Mouse (Mus musculus): ENCODE measurements at regions not wholly inside any gene's neighbourhood (a gene's known extent, or its start where the extent isn't known, plus 50 kb on each side); places are given as distances from the start of the nearest gene placed in this dataset.
A peak's percentile ranks its signal among the peaks of the same experiment; 100 is the strongest.

DNA sequence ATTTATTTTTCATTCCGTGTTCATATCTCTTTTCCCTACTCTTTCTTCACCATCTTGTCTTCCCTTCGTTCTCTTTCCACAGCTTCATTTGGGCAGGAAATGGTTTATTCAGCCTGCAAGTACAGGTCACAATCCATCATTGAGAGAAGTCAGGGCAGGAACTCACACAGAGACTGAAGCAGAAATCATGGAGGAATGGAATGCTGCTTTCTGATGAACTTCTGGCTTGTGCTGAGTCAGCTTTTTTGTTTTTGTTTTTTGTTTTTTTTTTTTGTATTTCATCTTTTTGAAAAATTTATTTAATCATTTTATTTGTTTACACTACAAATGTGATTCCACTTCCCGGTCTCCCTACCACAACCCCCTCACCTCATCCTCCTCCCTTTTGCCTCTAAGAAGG, 51.2 kb upstream of the Suclg2 start:
- H3K4me3 ChIP-seq, result no peak overlapping the region
- 83% methylated on average over 3 of the region's 3 CpGs for WGBS
- H3K27me3 ChIP-seq, result no peaks in the 10 kb centered on the region
- H3K4me2 ChIP-seq, result no peak overlapping the region
- H3K9ac ChIP-seq, result no peak overlapping the region
- H3K27ac ChIP-seq (replicated peaks), result no peak overlapping the region
- ATAC-seq (ENCODE audit: low FRiP score, low read depth), result no peak
- H3K9me3 ChIP-seq, result no peaks in the 10 kb centered on the region
- H3K36me3 ChIP-seq, result no peaks in the 10 kb centered on the region
- no peaks in the 10 kb centered on the region for H3K4me1 ChIP-seq (replicated peaks)

DNA sequence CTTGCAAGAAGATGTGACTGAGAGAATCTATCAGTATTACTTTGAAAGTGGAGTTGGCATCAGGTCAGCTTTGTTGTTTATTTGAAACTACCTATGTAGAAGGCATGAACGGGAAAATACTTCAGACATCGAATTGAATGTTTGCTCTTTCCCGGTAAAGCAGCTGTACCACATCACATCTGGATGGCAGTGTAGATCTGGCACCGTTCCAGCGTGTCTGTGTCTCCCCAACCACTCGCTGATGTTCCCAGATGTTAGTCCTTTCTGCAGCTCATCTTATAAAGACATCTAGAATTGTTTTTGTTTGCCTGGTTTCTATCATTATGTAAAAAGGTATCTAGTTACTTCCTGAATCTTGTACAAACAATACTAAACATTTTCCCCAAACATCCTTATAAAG, 83.1 kb upstream of the Suclg2 start:
- Histone ChIP-seq H3K4me1 (replicated peaks) (no peaks in the 10 kb centered on the region), H3K27ac (replicated peaks) (no peak overlapping the region), H3K4me2 (no peak overlapping the region), H3K27me3 (no peaks in the 10 kb centered on the region), H3K9ac (no peak overlapping the region), H3K36me3 (no peaks in the 10 kb centered on the region), H3K9me3 (no peaks in the 10 kb centered on the region), H3K4me3 (no peak overlapping the region)
- 80% methylated on average over 6 of the region's 6 CpGs for WGBS
- ATAC-seq (ENCODE audit: low FRiP score, low read depth), result no peak

DNA sequence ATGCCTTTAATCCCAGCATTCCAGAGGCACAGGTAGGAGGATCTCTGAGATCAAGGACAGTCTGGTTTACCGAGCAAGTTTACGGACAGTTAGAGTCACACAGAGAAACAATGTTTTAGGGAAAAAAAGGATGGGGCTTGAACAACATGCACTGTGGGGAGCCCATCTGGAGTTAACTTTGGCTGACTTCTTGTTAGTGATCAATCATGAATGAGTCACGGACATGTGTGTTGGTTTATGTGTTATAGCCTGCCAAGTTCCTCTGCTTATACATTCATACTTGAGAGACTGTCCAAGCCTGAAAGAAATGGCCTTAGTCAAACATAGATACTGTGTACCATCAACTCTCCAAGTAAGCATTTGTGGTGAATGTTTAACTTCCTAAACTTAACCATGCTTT, 122.9 kb upstream of the Suclg2 start:
- H3K4me1 ChIP-seq (replicated peaks), result no peaks in the 10 kb centered on the region
- H3K36me3 ChIP-seq, result no peaks in the 10 kb centered on the region
- H3K27me3 ChIP-seq, result no peaks in the 10 kb centered on the region
- no peak overlapping the region for H3K4me3 ChIP-seq
- no peak overlapping the region for H3K27ac ChIP-seq (replicated peaks)
- no peaks in the 10 kb centered on the region for H3K9me3 ChIP-seq
- H3K9ac ChIP-seq, result no peak overlapping the region
- H3K4me2 ChIP-seq, result no peak overlapping the region
- 72% methylated on average over 3 of the region's 3 CpGs for WGBS
- no peak for ATAC-seq (ENCODE audit: low FRiP score, low read depth)

DNA sequence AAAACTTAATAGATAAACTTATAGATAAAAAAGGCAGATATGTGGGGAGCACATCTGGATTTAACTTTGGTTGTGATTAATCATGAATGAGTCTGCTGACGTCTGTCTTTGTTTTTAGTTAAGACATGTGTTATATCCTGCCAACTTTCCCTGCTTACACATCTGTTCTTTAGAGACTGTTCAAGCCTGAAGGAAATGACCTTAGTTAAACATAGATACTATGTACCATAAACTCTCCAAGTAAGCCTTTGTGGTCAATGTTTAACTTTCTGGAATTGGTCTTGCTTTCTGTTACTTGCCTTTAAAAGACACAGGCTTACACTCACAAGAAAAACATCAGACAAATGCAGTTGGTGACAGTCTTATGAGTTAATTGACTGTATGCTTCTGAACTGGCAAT, 127.9 kb upstream of the Suclg2 start:
- Histone ChIP-seq H3K9ac (no peak overlapping the region), H3K4me1 (replicated peaks) (no peaks in the 10 kb centered on the region), H3K4me3 (no peak overlapping the region), H3K27ac (replicated peaks) (no peak overlapping the region), H3K27me3 (no peaks in the 10 kb centered on the region), H3K9me3 (no peaks in the 10 kb centered on the region), H3K4me2 (no peak overlapping the region), H3K36me3 (no peaks in the 10 kb centered on the region)
- WGBS, result 78% methylated on average over 1 of the region's 1 CpGs
- ATAC-seq (ENCODE audit: low FRiP score, low read depth), result no peak

DNA sequence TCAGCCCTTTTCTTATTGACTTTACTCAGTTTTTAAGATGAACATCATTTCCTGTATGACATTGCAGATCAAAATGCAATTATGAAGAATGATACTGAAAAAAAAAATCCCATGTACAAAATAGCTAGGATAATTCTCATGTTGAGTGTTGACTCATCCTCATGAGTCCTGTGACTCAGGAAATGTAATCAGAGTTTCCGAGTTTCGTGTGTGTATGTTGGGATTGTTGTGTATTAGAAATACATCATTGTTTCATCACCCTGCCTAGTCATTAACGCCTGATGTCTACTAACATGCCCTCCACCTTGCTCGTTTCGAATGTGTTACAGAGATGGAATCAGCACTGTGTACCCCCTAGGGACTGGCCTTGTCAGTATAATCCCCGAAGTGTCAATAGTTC, 156.9 kb upstream of the Suclg2 start:
- no peaks in the 10 kb centered on the region for H3K36me3 ChIP-seq
- ATAC-seq (ENCODE audit: low FRiP score, low read depth), result no peak
- no peaks in the 10 kb centered on the region for H3K4me1 ChIP-seq (replicated peaks)
- 80% methylated on average over 6 of the region's 6 CpGs for WGBS
- no peak overlapping the region for H3K9ac ChIP-seq
- no peaks in the 10 kb centered on the region for H3K9me3 ChIP-seq
- no peak overlapping the region for H3K27ac ChIP-seq (replicated peaks)
- H3K4me2 ChIP-seq, result no peak overlapping the region
- H3K4me3 ChIP-seq, result no peak overlapping the region
- H3K27me3 ChIP-seq, result no peaks in the 10 kb centered on the region

DNA sequence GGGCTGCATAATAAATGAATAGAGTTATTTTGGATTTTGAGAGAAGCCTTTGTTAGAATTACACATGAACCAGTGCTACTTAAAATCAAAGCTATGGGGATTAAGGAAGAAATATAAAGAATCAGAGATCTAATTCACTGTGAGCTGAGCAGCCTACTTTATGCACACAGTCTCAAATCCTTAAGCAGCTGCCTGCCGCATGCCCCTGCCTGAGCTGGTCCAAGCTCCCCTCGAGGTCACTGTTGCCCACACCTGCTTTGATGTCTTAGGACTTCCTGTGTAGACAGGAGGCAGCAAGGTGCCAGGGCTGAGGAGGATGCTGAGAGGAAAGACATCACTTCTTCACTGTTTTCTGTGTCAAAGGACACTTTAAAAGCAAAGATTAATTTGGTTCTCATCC, 157.7 kb upstream of the Suclg2 start:
- H3K4me2 ChIP-seq, result no peak overlapping the region
- no peaks in the 10 kb centered on the region for H3K9me3 ChIP-seq
- no peak overlapping the region for H3K4me3 ChIP-seq
- no peak for ATAC-seq (ENCODE audit: low FRiP score, low read depth)
- no peak overlapping the region for H3K27ac ChIP-seq (replicated peaks)
- H3K9ac ChIP-seq, result no peak overlapping the region
- 62% methylated on average over 2 of the region's 2 CpGs for WGBS
- no peaks in the 10 kb centered on the region for H3K36me3 ChIP-seq
- no peaks in the 10 kb centered on the region for H3K4me1 ChIP-seq (replicated peaks)
- no peaks in the 10 kb centered on the region for H3K27me3 ChIP-seq

DNA sequence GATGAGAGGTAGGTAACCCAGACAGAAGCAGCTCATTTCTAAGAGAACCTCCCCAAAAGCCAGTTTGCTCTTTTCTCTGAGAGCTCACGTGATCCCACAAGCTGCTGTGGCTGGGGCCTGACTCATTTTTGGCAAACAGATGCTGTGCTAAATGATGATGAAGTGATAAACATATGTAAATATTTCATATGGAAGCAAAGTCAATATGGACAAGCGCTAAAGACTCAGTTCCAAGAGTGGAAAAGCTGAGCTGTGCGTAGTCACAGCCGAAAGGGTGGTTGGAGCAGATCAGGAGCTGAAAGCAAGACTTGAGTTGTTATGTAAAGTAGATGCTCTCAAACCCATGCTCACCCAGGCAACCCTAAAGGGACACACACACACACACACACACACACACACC, 168.0 kb upstream of the Suclg2 start:
- no peak for ATAC-seq (ENCODE audit: low FRiP score, low read depth)
- 86% methylated on average over 4 of the region's 4 CpGs for WGBS
- H3K9me3 ChIP-seq, result no peaks in the 10 kb centered on the region
- no peak overlapping the region for H3K4me2 ChIP-seq
- no peak overlapping the region for H3K27ac ChIP-seq (replicated peaks)
- no peaks in the 10 kb centered on the region for H3K4me1 ChIP-seq (replicated peaks)
- H3K4me3 ChIP-seq, result no peak overlapping the region
- H3K36me3 ChIP-seq, result no peaks in the 10 kb centered on the region
- H3K9ac ChIP-seq, result no peak overlapping the region
- no peaks in the 10 kb centered on the region for H3K27me3 ChIP-seq

DNA sequence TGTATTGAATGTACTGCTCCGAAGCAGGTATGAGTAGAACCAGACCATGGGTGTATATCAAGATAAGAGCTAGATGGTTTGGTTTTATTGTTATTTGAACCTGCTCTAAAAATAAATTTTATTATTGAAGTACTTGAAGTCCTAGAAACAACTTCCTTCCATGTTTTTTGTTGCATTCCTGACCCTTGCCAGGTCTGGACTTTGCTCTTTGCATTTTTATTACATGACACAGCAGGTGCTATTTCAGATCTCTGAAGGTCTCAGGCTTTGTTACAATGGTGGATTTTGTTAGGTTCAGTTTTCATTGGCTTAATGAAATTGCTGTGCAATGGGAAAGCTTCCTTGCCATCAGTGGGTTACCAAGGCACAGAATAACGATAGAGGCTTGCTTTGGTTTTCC, 184.0 kb upstream of the Suclg2 start:
- 86% methylated on average over 2 of the region's 2 CpGs for WGBS
- H3K27ac ChIP-seq (replicated peaks), result no peak overlapping the region
- H3K9me3 ChIP-seq, result no peaks in the 10 kb centered on the region
- no peak overlapping the region for H3K4me2 ChIP-seq
- no peaks in the 10 kb centered on the region for H3K27me3 ChIP-seq
- H3K36me3 ChIP-seq, result no peaks in the 10 kb centered on the region
- ATAC-seq (ENCODE audit: low FRiP score, low read depth), result no peak
- no peak overlapping the region for H3K9ac ChIP-seq
- no peak overlapping the region for H3K4me3 ChIP-seq
- H3K4me1 ChIP-seq (replicated peaks), result peaks cover 9% of the 10 kb centered on the region

DNA sequence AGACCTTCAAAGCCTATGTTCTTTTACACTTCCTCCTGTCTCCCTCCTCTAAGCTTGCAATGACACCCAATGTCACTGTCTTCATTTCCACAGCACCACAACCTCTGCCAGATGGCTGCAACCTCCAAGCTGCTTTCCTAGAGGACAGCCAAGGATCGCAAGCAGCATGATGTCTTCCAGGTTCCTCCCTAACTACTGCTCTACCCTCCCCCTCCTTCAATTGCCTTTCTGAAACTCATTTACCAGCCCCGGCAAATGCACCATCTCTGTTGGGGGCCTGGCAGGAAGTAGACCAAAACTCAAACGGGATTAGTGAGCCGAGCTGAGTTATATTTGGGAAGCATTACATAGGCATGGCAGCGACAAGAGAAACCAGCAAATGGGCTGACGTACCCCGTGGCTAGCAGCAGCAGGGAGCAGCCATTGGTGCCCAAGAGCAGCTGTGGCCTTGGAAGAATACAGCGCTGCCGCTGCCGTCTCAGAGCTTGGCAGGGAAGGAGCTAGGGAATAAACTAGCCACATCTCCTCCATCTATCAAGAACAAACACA, 185.6 kb upstream of the Suclg2 start:
- Histone ChIP-seq H3K4me3 (no peak overlapping the region), H3K4me2 (0 out of 2 replicates have a peak overlapping the region, but pooled peaks have one; percentile 10), H3K9ac (no peak overlapping the region), H3K27ac (replicated peaks) (no peak overlapping the region), H3K9me3 (no peaks in the 10 kb centered on the region), H3K4me1 (replicated peaks) (peaks cover 9% of the 10 kb centered on the region), H3K27me3 (no peaks in the 10 kb centered on the region), H3K36me3 (no peaks in the 10 kb centered on the region)
- WGBS, result 34% methylated on average over 10 of the region's 10 CpGs
- no peak for ATAC-seq (ENCODE audit: low FRiP score, low read depth)

DNA sequence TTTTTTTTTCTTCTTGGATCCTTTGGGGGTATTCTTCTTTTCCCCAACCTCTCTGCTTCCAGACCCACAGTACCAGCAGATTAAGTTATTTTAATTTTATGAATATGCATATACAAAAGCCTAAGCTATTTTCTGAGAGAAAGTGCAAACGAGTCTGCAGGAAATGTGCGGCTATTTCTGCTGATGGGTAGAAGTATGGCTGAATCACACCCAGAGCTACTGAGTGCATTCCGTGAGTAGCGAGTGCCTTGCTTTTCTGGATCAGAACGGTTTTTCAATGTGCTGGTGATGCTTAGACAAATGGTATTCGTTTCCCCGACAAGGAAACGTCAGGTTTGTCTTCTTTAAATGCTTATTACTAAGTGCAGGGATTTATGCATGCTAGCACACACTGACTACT, 186.5 kb upstream of the Suclg2 start:
- peaks cover 9% of the 10 kb centered on the region for H3K4me1 ChIP-seq (replicated peaks)
- no peaks in the 10 kb centered on the region for H3K27me3 ChIP-seq
- no peaks in the 10 kb centered on the region for H3K36me3 ChIP-seq
- H3K4me3 ChIP-seq, result no peak overlapping the region
- ATAC-seq (ENCODE audit: low FRiP score, low read depth), result no peak
- no peaks in the 10 kb centered on the region for H3K9me3 ChIP-seq
- H3K9ac ChIP-seq, result no peak overlapping the region
- 84% methylated on average over 8 of the region's 8 CpGs for WGBS
- H3K27ac ChIP-seq (replicated peaks), result no peak overlapping the region
- no peak overlapping the region for H3K4me2 ChIP-seq

DNA sequence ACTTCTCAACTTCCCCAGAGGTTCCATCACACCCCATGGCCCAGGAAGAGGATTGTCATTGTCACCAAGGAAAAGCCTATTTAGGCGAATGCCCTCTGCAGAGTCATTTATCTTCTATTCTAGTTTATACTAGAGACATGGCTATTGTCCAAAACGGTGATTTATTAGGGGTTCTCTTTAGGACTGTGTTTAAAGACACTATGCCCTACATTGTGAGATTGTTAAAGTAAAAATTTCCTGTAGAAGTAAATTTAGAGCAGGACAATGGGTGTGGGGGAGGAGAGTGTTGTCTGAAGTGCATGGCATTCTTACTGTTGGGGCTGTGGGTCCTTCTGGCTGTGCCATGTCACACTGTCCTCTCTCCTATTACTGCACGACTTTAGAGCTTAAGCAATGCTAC, 191.2 kb upstream of the Fam19a1 start:
- ATAC-seq (ENCODE audit: low FRiP score, low read depth), result no peak
- Histone ChIP-seq H3K27ac (replicated peaks) (no peak overlapping the region), H3K4me1 (replicated peaks) (no peaks in the 10 kb centered on the region), H3K27me3 (no peaks in the 10 kb centered on the region), H3K36me3 (no peaks in the 10 kb centered on the region), H3K9ac (no peak overlapping the region), H3K4me2 (no peak overlapping the region), H3K4me3 (no peak overlapping the region), H3K9me3 (no peaks in the 10 kb centered on the region)
- WGBS, result 39% methylated on average over 3 of the region's 3 CpGs

DNA sequence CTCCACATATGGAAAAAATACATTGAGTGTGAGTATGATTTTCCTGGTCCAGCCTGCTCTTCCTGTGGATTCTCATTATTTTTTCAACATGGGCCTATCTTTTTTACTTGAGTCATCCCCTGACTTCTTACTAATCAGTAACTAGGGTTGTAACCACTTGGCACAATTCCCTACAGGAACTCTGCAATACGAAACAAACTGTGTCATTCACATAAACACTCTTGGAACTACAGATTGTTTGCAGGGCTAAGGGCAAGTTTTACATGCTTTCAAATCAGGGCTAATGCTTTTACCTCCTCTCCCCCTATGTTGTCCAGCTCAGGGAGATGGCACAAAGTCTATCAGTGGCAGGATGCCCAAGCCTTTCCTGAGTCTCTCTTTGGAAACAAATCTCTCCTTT, 178.4 kb upstream of the Fam19a1 start:
- 78% methylated on average over 1 of the region's 1 CpGs for WGBS
- H3K4me2 ChIP-seq, result no peak overlapping the region
- H3K27ac ChIP-seq (replicated peaks), result no peak overlapping the region
- H3K9me3 ChIP-seq, result no peaks in the 10 kb centered on the region
- no peak for ATAC-seq (ENCODE audit: low FRiP score, low read depth)
- no peak overlapping the region for H3K4me3 ChIP-seq
- no peaks in the 10 kb centered on the region for H3K36me3 ChIP-seq
- no peak overlapping the region for H3K9ac ChIP-seq
- no peaks in the 10 kb centered on the region for H3K4me1 ChIP-seq (replicated peaks)
- no peaks in the 10 kb centered on the region for H3K27me3 ChIP-seq

DNA sequence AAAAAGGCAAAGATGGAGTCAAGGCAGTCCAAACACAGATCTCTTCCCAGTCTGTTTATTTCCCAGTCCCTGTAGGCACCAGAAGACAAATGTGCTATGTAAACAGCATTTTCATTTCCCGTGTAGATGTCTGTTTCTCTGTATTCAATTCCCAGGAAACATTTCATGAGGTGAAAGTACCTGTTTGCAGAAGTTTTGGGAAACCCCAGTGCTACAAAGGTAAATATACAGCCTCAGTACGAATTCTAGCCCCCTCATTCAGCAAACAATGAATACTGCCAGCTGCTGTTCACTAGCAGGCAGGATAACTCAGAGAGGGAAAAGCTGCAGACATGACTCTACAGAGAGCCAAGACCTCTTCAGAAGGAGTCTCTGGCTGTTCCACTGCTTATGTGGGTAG, 176.4 kb upstream of the Fam19a1 start:
- Histone ChIP-seq H3K4me3 (no peak overlapping the region), H3K27ac (replicated peaks) (no peak overlapping the region), H3K4me1 (replicated peaks) (no peaks in the 10 kb centered on the region), H3K9me3 (no peaks in the 10 kb centered on the region), H3K27me3 (no peaks in the 10 kb centered on the region), H3K4me2 (no peak overlapping the region), H3K9ac (no peak overlapping the region), H3K36me3 (no peaks in the 10 kb centered on the region)
- 63% methylated on average over 2 of the region's 2 CpGs for WGBS
- no peak for ATAC-seq (ENCODE audit: low FRiP score, low read depth)

Measured in hindbrain, embryonic 15.5 days (tissue).